Mouse (Mus musculus): Measurements from ENCODE around the gene Minpp1.
A peak's percentile ranks its signal among the peaks of the same experiment; 100 is the strongest.

Gene Minpp1

DNA sequence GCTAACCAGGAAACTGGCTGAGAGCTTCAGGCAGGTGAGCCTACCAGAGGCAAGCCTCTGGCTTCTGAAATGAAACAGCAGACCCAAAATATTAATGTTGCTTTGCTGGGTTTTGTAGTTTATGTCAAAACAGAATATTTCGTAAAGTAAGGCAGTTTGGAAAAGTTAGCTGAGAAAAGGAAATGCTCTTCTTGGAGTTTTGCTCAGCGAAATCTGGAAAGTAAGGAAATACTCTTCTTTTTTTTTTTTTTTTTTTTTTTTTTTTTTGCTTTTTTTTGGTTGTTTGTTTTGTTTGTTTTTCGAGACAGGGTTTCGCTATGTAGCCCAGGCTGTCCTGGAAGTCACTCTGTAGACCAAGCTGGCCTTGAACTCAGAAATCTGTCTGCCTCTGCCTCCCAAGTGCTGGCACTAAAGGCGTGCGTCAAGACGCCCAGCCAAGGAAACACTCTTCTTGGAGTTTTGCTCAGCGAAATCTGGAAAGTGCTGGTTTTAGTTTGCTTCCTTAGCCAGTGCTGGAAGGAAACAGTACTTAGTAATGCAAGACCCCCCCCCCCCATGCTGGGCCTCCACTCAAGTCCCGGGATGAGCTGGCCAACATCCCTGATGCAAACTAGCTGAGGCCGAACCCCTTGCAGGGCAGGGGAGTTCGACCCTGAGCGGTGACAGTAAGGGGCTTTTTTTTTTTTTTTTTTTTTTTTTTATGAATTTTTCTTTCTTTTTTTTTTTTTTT is 3.8 kb downstream of the Minpp1 start:
- DNase-seq (ENCODE audit: low read depth, low spot score), result peak; percentile 15

DNA sequence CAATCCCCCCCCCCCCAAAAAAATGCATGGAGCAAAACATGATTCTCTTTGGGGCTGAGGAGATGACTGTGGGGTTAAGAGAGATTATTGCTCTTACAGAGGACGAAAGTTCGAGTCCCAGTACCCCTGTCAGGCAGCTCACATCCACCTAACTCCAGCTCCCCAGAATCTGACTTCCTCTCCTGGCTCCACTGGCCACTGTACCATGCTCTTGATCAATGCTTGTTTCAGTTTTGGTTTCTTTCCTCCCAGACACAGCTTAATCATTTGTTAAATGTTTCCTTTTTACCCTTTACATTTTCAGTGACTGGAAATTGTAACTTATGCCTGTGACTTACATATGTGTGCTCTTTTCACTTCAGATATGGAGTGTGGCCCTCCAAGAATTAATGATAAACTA is 5.4 kb downstream of the Minpp1 start:
- DNase-seq (ENCODE audit: low read depth, low spot score), result no peak

DNA sequence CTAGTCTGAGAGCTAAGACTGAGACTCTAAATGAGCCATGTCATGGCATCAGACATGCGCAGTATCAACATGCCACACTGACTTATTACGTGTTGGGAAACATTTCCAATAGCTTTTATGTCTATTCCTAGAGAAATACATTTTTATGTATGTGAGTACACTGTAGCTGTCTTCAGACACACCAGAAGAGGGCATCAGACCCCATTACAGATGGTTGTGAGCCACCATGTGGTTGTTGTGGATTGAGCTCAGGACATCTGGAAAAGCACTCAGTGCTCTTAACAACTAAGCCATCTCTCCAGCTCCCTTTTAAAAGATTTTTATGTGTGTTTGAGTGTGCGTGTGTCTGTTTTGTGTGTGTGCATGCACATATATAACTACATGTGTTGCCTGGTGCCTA is 6.8 kb downstream of the Minpp1 start:
- DNase-seq (ENCODE audit: low read depth, low spot score), result no peak

DNA sequence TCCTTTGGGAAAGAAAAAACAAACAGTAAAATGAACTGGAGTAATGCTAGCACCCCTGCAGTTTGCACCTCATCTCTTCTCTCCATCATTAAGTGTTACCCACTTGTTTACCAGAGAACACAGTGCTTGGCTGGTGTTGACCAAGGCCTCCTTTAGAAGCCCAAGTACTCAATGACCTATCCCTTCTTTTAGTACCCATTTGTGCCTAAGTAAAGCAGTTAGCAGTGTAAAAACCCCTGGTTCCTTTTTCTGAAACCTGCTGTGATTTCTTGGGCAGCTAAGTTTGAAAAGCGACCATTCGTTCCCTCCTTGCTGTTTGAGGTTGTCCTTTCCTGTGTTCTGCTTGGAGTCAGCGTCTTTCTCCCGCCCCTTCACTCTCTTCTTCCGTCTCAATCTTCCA is 7.4 kb downstream of the Minpp1 start:
- no peak for DNase-seq (ENCODE audit: low read depth, low spot score)

DNA sequence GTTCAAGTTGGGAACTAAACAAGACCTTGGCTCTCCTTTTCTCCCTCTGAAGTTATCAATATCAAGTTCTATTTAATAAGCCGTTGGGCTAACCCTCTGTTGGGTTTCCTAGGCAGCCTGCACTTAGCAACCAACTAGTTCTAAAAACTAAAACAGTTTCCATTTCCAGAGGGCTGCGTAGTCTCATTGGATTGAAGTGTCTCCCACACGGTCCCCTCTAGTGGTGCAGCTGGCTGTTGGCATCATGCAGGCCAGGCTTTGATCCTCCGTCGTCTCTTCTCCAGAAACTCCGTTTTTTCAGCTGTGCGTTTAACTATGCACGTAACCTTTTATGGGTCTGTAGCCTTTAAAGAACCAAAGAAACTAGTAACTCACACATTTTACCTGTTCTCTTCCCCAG is 7.9 kb downstream of the Minpp1 start:
- no peak for DNase-seq (ENCODE audit: low read depth, low spot score)

DNA sequence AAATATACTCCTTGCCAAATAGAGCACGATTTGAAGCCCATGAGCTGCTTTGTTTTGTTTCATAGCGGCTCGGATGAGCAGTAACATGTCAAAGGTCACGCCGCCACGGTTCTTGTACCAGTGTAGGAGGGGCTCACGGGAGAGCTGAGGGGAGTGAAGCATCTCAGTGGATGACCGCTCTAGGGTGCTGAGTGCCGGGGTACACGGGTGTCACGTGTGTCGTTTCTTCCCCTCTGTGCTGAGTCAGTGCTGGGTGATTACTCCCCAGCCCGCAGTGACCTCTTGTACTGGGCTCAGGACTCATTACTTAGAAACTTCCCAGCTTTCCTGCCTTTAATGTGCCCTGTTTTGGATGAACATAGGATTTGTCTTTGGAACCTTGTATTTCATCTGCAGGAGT is 9.0 kb downstream of the Minpp1 start:
- no peak for DNase-seq (ENCODE audit: low read depth, low spot score)

DNA sequence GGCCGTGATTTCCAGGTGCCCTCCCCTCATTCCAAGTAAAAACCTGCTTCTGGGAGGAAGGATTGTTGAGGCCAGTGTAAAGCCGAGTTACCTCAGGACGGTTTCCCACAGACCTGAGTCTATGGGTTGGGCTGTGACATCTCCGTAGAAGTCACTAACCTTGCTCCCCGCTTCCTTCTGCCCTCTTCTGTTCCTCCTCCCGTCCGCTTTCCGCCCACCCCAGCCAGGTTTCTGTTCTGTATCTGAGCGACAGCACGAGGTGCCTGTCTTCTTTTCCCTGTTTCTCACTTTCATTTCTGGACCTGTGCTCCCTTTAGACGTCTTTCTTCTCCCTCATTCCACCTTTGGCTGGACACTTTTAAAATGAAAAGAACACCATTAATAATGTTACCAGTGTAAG is 9.5 kb downstream of the Minpp1 start:
- no peak for DNase-seq (ENCODE audit: low read depth, low spot score)

DNA sequence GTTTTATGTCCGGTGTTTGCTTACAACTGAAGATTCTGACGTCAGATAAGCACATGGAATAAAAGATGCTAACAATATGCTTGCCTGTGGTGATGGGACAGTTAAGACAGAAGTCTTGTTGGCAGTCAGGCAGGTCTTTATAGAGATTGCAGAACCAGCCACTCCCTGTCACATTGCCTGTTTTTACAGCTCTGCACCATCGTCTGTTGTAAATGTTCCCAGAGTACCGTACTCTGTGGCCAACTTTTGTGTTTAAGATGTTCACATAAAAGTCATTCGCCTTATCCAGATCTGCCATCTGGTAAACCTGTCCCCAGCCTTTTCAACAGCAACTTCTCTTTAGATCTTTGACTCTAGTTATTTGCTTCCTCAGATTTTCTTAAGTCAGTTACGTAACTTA is 11.8 kb downstream of the Minpp1 start:
- DNase-seq (ENCODE audit: low read depth, low spot score), result no peak

DNA sequence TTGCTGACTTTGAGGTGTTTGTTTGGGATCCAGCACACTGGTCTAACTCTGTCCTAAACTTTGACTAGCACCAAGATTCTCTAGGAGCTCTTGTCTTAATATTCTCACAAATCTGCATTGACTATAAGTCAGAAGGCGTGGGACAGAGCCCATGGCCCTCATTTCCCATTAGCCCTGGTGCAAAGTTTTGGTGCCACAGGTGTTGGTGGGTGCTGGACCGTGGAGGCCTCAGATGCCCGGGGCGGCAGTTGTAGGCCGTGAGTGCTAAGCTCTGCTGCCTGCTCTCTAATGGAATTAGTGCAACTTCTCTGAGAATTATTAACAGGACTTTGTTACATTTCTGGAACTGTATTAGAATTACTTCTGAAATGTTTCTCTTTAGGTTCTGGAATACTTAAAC is 12.4 kb downstream of the Minpp1 start:
- DNase-seq (ENCODE audit: low read depth, low spot score), result no peak

DNA sequence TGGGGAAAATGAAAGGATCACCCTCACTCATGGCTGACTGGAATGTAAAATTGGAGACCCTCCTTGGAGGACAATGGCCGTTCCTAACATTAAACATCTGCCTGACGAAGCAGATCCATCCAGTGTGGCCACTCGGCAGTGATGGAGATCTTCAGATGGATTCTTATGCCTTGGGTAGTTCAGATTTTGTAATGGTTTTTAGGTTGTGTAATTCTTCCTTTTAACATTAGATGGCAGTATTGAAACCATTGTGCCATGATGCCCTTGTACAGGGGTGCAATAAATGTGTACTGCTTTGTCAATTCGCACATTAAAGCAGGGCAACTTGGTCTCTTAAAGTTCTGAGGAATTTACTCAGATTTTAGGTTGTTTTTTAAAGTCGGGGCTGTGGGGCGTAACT is 15.8 kb downstream of the Minpp1 start:
- DNase-seq (ENCODE audit: low read depth, low spot score), result peak; percentile 40

DNA sequence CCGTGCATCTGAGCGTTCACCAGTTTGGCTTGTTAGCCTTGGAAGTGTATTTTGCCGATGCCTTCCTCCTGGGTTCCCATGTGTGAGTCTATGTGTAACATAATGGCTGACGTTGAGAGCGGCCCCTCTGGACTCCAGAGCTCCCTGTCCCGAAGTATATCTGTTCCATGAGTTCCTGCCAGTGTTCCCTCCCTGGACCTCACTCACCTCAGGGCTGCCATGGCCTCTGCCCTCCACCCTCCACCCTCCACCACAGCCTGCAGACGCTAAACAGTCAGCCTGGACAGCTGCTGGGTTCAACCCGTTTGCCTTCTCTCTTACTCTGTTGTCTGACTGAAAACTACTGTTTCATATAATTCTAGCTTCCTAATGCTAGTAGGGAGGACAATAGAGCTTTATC is 20.5 kb downstream of the Minpp1 start:
- DNase-seq (ENCODE audit: low read depth, low spot score), result no peak

DNA sequence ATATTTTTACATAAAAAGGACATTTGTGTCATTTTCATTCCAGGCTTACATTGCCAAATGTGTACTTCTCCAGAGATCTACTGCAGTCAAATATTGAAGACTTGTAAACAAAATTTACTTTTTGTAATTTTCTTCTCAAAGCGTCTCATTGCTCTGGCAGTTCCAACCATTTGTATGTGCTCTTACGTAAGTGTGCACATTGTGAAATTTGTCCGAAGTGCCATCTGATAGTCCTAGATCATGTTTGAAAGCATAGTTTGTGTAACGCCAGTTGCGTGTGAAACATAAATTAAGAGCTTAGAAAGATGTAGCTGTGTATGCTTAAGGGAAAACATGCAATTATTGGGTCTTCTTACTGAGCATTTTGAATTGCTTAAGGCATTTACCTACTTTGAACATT is 20.9 kb downstream of the Minpp1 start:
- DNase-seq (ENCODE audit: low read depth, low spot score), result no peak

DNA sequence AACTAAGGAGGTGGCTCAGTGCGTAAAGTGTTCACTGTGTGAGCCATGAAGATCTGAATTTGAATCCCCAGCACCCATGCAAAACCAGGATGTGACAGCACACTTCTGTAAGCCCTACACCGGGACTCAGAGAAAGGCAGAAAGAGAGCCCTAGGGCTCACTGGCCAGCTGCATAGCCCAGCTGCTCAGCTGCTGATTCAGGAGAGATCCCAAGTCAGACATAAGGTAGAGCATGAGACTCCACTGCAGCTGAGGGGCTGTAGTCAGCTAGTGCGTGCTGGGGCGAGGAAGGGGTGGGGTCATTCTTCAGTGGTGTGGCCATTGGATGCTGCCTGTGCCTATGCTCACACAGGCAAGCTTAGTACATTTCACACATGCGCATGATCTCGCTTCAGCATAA is 21.5 kb downstream of the Minpp1 start:
- peak; percentile 23 for DNase-seq (ENCODE audit: low read depth, low spot score)

DNA sequence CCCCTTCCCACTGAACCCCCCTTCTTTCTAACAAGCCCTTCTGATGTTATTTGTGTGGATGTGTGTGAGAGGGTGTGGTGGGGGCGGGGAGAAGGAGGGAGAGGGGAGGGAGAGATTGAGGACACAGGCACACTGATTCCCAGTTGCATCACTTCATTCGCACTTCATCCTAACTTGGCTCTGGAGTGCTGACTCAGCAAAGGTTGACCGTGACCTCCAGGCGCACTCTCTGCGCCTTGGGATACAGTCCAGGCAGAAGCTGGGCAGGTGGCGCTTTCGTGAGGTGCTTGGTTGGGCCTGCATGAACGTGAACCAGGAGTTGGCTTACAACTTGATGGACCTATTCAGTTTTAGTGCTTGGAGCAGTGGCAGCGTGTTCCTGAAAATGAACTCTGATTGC is 22.0 kb downstream of the Minpp1 start:
- DNase-seq (ENCODE audit: low read depth, low spot score), result peak; percentile 47

DNA sequence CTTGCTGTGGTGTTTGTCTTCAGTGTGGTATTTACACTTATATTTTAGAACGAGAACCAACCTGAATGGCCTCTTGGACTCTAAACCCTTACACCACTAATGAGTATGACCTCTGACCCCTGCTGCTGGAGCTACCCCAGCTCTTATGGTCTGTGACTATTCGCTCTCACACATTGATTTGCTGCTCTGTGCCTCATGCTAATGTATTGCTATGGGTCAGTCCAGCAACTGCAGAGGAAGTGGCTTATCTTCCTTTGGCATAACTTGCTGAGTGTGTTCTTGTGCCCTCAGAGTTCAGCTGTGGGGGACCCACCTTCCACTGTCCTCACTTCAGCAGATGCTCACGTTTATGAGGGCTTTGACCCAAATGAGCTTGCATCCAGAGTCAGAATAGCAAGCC is 24.7 kb downstream of the Minpp1 start:
- DNase-seq (ENCODE audit: low read depth, low spot score), result no peak

DNA sequence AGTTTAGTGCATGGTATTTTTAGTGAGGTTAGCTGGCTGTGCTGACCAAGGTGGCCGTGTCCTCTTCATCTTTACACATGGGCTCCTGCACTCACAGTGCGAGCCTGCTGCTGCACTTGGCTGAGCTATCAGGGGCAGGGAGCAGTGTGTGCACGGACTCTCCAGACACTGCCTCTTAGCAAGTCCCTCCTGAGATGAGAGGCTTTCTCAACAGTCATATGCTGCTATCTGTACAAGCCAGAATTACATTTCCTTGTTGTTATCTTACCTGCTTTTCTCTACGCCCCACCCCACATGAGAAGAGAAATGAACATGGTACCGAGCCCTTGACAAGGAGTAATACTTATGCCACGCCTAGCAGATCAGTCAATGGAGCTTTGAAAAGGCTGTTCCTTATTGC is 25.4 kb downstream of the Minpp1 start:
- no peak for DNase-seq (ENCODE audit: low read depth, low spot score)

DNA sequence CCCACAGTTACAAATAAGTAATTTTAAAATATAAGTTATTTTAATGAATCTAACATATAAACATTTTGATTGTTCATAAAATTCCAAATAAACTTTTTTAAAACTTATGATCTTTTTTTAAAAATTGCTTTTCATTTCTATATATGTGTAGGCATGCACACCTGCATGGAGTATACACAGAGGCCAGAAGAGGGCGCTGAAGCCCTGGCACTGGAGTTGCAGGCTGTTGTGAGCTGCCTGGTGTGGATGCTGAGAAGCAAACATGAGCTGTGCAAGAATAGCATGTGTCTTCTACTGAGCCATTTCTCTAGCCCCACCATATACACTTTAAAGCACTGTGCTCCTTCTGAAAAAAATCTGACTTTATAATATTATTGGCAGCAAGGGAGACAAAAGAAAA is 26.9 kb downstream of the Minpp1 start:
- peak; percentile 32 for DNase-seq (ENCODE audit: low read depth, low spot score)

DNA sequence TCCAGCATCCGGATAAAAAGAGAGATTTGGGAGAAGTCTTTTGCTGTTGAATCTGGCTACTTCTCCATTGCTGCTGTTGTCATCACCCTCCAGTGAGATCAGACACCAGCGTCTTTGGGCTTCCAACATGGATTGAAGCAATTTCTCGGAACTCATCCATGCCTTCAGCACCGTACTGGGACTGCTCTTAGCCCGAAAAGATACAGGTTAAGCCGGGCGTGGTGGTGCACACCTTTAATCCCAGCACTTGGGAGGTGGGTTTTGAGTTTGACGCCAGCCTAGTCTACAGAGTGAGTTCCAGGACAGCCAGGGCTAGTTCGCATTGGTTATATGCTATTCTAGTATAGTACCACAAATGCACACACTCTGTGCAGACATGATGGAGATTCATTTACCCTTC is 31.0 kb downstream of the Minpp1 start:
- no peak for DNase-seq (ENCODE audit: low read depth, low spot score)

DNA sequence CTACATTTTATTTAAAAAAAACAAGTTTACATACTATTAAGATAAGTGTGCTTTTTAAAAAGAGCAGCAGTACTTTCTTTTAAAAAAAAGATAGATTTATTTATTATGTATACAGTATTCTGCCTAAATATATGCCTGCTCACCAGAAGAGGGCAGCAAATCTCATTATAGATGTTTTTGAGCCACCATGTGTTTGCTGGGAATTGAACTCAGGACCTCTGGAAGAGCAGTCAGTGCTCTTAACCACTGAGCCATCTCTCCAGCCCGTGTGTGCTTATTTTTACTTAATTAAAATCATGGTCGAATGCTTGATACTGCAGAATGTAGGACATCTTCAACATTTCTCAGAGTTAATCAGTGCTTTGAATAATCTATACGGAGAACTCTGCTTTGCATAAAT is 35.9 kb downstream of the Minpp1 start:
- peak; percentile 30 for DNase-seq (ENCODE audit: low read depth, low spot score)

DNA sequence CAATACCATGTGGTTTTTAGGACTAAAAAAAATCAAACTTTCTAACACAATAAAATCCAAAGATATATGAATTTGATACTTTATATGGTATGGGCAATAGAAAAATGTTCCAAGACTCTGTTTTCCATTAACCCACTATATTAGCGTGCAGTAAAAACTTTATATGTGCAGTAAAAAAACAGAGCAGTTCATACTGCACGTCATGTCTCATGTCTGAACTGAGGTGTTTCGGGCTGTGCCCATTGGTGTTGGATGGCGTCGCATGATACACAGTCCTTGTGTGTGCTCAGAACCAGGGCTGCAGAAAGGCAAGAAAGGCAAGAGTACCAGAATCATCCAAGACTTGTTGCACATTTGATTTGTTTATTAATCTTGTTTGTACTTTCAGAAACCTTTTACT is 36.7 kb downstream of the Minpp1 start:
- no peak for DNase-seq (ENCODE audit: low read depth, low spot score)

DNA sequence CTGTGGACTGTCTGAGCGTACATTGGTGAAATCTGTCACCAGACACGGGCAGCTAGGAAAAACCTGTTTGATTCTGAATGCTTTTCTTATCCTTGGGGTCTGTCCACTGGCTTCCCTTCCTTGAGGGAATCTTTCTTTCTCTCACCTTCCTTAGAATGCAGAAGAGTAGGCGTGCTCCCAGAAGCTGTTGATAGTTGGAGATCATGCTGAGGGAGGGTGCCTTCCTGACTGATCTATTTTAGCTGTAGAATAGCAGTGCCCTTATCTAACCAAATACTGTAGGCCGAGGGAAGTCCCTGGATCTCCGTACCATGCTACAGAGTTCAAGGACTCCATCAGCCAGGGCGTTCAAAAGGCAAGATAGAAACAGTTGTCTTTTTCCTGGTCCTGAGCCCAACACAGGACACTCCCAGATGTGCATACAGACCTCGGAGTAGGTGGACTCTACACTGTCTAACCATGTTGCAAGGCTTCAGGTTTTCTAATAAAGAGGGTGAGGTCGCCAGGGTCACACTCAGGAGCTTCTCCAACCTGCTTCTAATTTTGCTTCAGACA is 37.3 kb downstream of the Minpp1 start:
- no peak for DNase-seq (ENCODE audit: low read depth, low spot score)

DNA sequence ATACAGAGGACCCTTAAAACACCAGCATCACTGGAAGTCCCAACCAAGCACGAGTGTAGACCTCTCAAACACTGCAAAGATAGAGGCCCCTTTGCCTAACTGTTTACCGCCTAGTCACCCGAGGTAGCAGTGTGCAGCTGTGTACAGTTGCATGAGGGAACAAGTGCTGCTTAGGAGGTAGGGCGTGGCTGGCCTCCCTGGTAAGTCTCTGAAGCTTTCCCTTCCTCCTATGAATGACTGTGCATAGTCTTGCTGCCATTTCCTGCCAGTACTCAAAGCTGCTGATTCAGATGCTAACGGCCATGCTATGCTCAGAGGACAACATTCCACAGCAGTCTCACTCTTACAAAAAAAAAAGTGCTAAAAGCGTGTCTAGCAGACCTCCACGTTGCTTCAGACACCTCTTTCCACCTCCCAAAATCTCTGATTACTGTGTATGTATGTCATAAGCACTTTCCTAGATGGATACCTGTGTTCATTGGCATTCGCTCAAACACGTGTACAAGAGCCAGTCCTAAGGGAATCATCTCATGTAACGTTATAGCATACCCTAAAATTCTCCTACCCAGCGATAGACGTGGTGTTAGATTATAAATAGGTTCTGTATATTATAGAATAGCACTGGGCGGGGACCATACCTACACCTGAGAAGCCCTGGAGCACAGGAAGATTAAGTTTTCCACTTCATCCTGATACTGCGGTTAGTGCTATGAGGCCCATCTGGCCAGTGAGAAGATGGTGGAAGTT is 38.4 kb downstream of the Minpp1 start:
- peak; percentile 86 for DNase-seq (ENCODE audit: low read depth, low spot score)

DNA sequence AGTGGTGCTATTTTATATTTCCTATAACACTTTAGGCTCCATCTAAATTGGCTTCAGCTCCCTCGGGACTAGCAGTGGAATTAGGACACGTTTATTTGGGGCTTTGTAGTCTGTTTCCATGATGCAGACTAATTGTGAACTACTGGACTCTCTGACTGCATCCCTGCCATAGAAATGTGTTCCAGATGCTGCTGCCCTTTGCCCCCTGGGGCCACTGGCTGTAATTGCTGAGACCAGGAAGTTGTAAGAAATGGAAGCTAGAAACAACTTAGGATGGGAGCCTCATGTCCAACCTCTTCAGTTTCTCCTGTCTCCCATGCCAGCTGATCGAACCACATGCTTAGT is 38.9 kb downstream of the Minpp1 start:
- no peak for DNase-seq (ENCODE audit: low read depth, low spot score)
